Mouse (Mus musculus) frontal cortex, postnatal 14 days (tissue): ENCODE data around the gene Trim17.

ENCODE experiments used
- DNase-seq, 2 experiments: peaks; one replicate each; pipeline ENCODE4 v3.0.0; 2022; ENCODE audit warnings: low spot score in 2 of 2

Trim17 gene

GRCm38 (mm10) chr11:58954420-58955142, at the start of gene Trim17, which contains the start of gene Hist3h2a:
TSS of gene Trim17 (plus strand) at chr11:58954685.
TSS of gene Hist3h2a (plus strand) at chr11:58954685.
- peak; percentile 81 to 89 for DNase-seq

DNA sequence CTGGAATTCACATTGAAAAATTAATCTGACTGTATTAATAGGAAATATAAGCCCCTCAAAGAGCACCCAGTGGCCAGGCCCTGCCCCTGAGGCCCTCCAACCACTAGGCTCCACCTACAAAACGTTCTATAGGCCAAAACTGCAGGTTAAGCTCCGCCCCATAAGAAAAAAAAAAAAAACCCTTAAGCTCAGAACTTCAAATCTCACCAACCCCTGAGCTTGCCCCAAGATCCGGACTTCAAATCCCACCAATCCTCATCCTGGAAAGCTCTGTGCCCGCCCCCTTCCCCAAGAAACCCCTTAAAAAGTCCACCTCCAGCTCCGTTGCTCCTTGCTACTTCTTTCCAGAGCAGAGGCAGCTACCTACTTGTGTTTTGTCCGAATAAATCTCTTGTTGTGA, 49.6 kb upstream of the Trim17 start:
- DNase-seq = no peak

- no peak for DNase-seq
These were observed 40.7 kb upstream of the Trim17 start for GRCm38 (mm10) chr11:58913776-58914175.

- DNase-seq = no peak
These were observed 39.9 kb upstream of the Trim17 start for GRCm38 (mm10) chr11:58914461-58915028.

GRCm38 (mm10) chr11:58916879-58917744, 37.4 kb upstream of the Trim17 start:
- no peak for DNase-seq

- no peak for DNase-seq
These were observed 36.6 kb upstream of the Trim17 start, which contains the start of gene Btnl10 for GRCm38 (mm10) chr11:58917745-58918366. TSS of gene Btnl10 (plus strand) at chr11:58917908.

- DNase-seq = no peak
These were observed 35.7 kb upstream of the Trim17 start for GRCm38 (mm10) chr11:58918759-58919158.

- DNase-seq = no peak
These were observed 32.1 kb upstream of the Trim17 start for GRCm38 (mm10) chr11:58922420-58922819.

GRCm38 (mm10) chr11:58926651-58927050, 27.8 kb upstream of the Trim17 start:
- DNase-seq = no peak

- DNase-seq = no peak
These were observed 27.4 kb upstream of the Trim17 start for GRCm38 (mm10) chr11:58927053-58927452.

DNA sequence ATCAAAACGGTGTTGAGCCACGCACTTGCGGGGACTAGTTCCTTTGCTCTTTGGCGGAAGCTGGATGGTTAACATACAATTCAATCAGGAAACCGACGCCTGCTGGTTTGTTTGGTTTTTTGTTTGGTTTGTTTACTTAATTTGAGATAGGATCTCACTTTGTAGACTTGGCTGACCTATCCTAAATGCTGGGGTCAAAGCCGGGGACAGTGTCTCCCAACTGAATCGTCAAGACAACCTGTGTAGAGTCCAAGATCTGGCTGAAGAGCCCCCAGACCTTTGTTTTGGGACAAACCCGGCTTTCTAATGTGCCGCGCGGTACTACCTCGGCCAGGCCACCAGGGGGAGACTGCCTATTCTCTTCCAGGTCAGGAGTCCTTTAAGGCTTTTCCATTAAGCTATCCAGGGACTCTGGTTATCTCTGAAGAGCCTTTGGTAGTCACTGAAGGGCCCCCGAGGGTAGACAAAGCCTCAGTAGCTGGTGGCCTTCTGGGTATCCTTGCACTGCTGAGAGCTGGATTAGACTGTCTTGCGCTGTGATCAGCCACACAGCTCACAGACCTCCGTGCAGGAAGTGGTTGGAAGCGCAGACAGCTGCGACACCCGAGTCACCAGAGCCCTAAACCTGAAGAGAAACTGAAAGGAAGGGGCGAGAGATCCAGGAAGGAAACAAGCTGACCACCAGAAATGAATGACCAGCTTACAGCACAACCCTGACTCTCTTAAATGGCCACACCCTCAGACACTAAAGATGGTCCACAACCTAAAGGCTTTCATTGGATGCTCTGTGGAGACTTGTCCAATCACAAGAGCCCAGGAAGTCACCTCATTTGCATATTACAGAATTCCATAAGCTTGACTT, 26.5 kb upstream of the Trim17 start:
- no peak for DNase-seq

DNA sequence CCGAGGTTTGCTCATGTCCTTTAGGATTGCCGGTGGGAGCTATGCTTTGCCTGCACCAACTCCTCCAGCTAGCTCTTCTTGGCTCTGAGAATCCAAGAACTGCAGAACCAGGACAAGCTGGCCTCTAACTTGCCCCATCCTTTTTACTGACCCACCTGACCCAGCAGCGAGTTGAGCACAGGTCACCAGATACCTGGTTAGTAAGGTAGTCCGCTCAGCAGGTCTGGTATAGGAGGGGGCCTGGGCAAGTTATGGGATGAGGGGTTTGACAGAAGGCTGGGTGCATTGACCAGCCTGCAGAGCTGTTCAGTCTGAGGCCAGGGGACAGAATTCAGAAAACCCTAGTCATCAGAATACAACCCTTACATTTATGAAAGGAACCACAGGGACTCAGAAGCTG, 25.4 kb upstream of the Trim17 start:
- DNase-seq = no peak

- DNase-seq = no peak
These were observed 24.8 kb upstream of the Trim17 start for GRCm38 (mm10) chr11:58929641-58930040.

GRCm38 (mm10) chr11:58930254-58930653, 24.2 kb upstream of the Trim17 start:
- DNase-seq = no peak

DNA sequence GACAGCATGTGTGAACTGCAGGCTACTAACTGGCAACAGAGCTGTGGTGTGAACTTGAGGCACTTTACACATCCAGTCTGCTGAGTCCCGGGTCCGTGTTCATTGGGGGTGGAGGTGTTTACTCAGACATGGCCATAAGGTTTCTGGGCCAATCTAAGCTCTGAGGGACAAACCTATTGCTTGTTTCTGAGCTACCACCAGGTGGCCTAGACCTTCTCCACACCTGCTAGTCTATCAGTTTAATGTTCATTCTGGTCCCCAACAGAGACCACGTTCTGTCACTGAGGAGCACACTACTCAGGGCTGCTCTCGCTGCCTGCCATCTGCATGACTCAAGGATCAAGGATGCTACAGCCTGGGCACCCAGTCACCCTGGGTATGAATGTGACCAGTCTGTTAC, 22.9 kb upstream of the Trim17 start:
- DNase-seq = no peak

GRCm38 (mm10) chr11:58937909-58938308, 16.6 kb upstream of the Trim17 start:
- DNase-seq = no peak

- DNase-seq = peak; percentile 86
These were observed 16.0 kb upstream of the Trim17 start, which contains the start of gene Rnf187 for GRCm38 (mm10) chr11:58938322-58939087. TSS of gene Rnf187 (minus strand) at chr11:58938916.

- DNase-seq = no peak
These were observed 15.4 kb upstream of the Trim17 start for GRCm38 (mm10) chr11:58939088-58939439.

GRCm38 (mm10) chr11:58944136-58944535, 10.3 kb upstream of the Trim17 start:
- no peak for DNase-seq

DNA sequence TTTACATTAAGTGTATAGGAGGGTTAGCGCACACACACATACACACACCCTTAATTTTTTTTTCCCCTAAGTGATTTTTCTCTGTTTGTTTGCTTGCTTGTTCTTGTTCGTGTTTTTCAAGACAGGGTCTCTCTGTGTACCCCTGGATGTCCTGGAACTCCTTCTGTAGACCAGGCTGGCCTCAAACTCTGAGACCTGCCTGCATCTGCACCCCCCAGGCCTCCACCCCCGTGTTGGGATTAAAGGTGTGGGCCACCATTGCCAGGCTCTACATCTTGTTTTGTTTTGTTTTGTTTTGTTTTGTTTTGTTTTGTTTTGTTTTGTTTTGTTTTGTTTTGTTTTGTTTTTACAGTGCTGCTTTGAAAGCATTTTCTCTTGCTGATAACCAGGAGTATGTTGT, 7.2 kb upstream of the Trim17 start:
- no peak for DNase-seq
